Mouse (Mus musculus): ENCODE measurements around the gene Susd1.

The Susd1 gene

DNA sequence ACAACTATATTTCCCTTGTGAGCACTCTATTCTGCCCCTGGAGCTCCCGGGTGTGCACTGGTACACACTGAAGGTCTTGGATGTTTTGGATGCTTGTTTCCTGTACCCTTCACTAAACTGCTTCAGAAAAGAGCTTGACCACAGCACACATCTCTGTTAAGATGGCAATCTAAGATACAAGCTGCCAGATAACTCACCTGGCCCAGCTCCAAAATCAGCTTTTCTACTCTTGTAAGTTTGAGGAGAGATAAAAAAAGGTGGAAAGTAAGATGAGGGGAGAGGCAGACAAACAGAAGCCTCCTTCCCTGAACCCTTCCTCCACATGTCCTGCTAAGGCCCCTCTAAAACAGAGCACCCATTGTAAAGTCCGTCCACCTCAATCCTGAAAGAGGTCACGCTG, 115.7 kb downstream of the Susd1 start:
- DNase-seq (ENCODE audit: low spot score in 2 of 2), result peak in 1 of 2 experiments; percentile 49

DNA sequence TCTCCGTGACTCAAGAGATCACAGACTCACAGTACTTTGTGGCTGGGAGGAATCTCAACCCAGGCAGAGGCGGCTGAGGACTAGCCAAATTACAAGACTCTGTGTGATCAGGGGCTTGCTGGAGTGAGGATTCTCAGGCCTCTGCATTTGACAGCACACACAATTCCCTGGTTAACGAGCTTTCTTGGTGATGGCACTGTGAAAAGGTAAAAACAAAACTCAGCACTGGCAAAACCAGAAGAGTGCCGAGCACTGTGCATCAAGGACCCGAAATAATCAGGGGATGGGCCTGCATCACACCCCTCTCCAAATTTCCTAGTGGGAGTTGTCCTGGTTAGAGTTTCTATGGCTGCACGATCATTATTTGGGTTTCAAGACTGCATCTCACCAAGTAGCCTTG, 116.4 kb downstream of the Susd1 start:
- DNase-seq (ENCODE audit: low spot score in 2 of 2), result peak in 1 of 2 experiments; percentile 47

DNA sequence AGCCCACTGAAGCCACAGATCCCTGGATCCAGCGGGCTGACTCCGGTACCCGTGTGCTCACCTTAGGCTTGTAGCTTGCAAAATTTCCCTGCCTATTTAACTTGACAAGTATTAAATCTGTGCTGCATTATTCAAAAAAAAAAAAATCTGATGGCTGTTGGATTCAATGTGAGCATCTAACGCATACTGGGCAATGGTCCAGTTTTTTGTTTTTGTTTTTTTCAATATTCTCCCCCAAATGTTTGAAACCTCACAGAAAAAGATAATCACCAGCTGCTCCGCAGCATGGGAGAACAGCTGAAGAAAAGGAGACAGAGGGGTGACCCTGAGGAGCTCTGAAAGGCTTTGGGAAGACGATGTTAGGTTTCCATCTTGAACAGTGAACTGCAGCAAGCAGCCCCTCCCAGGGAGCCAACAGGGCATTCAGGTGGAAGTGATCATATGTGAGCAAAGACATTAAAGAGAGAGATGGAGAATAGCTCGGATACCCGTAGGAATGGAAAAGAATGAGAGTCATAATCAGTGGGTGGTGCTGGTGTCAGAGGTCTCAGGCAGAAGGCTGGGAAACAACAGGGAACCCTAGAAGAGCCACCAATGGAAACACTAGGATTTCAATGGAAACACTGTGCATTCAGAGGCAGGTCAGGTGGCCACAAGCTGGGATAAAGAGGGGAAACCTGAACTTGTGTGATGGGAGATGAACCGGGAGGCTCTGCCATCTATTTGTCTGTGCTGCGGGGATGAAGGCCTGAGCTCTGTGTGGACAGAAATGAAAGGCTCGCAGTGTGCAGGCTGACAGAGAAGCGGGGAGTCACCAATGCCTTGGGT, 117.0 kb downstream of the Susd1 start:
- peak in 1 of 2 experiments; percentile 30 for DNase-seq (ENCODE audit: low spot score in 2 of 2)

DNA sequence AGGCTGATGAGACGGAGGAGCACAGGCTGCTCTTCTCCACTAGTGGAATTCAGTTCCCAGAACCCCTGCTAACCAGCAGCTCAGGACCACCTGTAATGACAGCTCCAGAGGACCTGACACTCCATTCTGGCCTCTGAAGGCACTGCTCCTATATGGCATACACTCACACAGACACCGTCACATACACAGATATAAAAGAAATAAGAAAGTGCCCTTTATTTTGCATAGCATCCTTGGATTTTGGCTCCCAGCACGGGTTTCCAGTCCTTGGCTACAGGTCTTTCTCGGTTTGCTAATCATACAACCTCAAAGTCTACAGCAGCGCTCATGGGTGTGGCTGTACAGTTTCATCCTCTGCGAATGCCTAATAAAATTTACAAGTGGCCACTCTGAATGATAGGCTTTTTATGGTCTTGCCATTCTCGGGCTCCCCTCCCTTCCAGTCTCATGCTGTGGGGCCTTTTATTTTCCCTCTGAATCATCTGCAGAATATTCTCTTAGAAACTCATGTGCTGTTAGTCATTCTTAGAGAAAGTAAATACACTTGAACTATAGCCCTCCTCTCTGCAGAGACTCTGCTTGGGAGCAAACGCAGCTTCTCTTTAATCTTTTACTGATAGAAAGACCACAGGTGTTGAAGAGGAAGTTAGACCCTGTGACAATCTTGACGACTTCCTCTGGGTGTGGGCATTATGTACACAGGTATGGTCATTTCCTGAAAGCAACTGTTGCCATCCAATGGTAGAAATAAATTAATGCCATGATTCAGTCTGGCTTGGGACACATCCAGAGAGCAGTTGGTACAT, 119.1 kb downstream of the Susd1 start:
- DNase-seq (ENCODE audit: low spot score in 2 of 2), result no peak

DNA sequence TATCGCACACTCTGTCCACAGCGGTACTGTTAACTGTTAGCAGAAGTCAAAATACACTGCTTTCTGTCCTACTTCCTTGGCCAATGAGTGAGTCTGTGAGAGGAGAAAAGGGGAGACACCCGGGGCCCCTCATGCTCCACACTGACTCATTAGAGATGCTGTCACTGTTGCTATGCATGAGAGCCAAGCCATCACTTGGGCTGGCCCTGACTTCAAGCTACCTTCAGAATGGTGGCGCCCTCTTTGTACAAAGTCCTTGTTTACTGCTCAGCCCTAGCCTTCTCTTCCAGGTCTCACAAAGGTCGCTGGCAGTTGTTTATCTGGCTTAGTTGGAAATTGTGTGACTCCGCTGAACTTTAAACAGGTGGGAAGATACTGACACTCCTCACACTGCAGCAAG, 119.8 kb downstream of the Susd1 start:
- no peak for DNase-seq (ENCODE audit: low spot score in 2 of 2)

DNA sequence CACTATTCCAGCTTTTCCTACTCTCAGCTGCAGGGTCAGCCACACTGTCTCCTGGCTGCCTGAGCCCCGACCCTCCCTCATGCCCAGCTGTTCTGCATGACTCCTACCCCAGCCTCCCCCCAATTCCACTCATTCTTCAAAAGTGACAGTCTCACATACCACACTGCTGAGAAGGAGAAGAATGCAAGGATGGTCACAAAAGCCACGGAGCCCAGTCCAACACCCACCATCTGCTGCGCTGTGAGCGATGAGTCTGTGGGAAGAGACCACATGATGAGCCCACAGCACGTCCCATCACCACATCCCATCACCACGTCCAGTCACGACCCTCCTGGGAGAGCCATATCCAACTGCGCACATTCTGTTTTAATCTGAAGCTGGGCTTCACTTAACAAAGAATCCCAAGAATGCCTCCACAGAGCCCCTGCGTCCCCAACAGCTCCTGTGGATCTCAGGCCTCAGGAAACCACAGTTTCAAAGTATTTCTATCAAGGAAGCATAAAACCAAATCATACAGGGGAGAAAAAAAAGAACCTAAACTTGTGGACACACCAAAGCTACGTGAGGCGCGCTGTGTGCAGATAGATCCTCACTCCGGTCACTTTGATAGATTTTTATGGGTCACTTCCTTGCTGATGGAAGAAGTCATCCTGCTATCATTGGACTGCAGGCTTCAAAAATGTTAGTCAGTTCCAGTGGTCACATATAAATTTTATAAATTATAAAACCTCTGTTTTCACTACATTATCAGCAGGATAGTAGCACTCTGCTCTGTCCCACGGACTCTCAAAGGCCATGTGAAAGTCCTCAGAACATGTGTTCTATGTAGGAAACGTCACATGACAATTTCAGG, 122.7 kb downstream of the Susd1 start:
- DNase-seq (ENCODE audit: low spot score in 2 of 2), result no peak

DNA sequence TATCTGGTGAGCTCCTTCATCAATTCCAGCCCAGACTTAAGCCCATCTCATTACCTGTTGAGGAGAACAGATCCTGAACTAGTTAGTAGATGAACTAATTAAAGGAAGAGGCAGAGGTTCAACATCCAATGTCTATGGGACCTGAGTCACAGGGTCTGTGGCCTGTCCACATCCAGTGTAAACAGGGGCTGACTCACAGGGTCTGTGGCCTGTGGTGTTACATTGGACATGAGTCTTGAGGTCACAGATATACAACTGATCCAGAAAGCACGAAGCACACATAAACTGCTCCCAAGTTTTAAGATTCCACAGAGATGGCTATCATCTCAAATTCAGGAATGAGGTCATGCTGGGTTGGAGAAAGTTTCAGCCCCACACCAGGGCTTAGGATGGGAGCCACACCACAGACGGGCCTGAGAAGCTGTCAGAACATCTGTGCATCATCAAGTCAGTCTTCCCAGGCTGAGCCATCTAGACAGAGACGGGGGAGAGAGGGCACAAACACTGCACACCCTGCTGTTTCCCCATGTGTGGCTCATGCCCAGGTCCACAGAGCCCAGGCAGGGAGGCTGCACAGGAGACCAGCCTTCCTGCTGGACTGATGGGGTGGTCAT, 123.4 kb downstream of the Susd1 start:
- no peak for DNase-seq (ENCODE audit: low spot score in 2 of 2)

DNA sequence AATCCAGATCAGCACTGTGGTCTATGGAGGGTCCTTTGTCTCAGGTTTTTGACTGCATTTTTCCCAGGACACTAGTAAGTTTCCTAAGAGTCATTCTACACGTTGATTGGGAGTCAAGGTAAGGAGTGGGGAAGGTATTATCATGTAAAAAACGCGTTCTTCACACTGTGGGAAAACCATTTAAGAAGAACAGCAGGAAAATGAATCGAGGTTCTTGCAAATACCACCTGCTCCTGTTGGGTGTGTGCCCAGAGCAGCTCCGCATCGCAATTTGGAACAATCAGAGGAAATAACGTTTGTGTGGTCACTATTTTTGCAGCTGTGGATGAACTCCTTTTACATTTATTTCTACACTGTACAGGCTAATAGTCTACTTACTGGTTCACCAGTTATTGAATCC, 125.5 kb downstream of the Susd1 start:
- DNase-seq (ENCODE audit: low spot score in 2 of 2), result no peak

DNA sequence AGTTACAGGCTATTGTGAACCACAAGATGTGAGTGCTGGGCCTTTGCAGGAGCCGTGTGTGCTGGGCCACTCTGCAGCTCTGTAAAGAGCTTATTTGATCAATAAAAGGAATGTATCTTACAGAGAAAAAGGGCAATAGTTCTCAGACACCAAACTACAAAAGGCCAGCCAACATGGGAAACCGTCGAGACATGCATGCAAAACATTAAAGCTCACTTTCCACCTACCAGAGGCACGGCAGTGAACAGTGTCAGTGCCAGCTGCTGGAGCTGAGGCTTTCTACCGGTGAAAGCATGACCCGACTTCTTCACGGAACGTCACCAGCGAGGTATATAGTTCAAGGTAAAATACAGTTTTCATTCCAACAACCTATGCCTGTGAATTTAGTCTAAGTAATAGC, 127.8 kb downstream of the Susd1 start:
- no peak for DNase-seq (ENCODE audit: low spot score in 2 of 2)

DNA sequence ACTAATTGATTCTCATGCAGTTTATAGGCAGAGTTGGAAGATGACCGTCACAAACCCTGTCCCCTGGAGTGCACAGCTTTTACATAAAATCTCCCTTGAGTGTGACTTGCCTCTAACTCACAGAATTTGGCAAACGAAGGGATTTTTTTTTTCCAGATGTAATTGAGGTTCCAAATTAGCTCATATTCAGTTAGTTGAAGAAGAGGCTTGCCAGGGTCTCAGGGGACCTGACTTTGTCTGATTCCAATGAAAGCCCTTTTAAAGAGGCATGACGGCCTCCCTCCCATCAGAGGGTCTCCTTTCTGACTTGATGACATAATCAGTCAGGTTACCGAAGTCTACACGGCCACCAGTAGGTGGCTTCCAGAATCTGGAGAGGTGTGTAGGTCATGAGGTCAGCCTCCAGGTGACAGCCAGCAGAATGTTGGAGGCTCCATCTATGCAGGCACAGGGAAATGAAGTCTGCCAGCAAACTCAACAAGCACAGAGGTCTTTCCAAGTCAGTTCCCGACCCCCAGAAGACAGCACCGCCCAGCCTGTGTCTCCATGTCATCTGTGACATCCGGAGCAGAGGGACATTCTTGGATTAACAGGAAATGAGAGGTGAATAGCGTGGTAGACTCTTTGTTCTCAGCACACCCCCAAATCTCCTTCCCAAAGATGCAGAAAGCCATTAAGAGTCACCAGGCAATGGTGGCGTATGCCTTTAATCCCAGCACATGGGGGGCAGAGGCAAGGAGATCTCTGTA, 130.4 kb downstream of the Susd1 start:
- DNase-seq (ENCODE audit: low spot score in 2 of 2), result no peak

DNA sequence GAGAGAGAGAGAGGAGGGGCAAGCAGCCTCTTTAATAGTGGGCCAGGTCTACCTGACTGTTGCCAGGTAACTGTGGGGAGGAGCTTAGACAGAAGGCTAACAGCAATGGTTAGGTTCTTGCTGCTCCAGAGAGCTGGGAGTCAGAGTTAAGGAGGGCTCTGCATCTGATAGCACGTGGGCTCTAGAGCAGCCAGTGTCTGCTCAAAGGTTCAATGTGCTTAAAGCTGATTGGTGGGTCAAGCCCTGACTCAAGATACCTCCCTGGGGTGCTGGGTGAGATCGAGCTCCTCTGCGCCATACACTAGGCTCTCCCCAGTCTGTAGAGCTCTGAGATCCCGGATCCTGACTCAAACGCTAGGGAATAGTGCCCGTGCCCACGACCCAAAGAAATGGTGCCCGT, 136.0 kb downstream of the Susd1 start:
- DNase-seq (ENCODE audit: low spot score in 2 of 2), result no peak

DNA sequence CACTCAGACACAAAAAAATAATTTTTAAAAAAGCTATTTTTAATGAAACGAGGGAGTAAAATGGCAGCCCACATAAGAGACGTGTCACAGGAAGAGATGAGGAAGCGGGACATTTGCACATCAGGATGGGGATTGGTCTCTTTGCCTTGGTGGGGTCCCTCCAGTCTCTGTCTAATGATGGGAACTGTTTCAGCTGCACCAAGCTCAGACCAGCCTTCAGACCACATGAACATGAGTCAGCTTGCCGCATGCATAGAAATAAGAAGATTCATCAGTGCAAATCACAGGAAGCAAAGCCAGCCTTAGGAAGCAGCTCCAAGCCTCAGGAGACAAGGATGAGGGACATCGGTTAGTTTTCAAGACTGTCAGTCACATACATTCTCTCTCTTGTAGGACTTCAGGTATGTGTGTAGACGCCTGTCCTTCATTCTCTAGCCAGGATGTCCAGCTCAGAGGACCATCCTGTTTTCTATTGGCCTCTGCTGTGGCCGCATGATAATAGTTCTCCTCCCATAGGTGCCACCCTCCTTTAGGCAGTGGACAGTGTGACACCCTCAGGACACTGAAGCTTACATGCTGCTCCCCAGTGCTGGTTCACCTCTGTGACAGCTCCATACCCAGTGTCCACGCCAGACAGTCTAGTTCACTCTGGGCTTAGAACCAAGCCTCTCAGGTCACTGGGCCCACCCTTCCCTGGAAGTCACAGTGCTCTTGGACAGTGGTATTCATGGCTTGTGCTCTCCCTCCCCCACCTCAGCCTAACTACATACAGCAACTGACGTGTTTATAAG, 137.2 kb downstream of the Susd1 start:
- DNase-seq (ENCODE audit: low spot score in 2 of 2), result no peak

DNA sequence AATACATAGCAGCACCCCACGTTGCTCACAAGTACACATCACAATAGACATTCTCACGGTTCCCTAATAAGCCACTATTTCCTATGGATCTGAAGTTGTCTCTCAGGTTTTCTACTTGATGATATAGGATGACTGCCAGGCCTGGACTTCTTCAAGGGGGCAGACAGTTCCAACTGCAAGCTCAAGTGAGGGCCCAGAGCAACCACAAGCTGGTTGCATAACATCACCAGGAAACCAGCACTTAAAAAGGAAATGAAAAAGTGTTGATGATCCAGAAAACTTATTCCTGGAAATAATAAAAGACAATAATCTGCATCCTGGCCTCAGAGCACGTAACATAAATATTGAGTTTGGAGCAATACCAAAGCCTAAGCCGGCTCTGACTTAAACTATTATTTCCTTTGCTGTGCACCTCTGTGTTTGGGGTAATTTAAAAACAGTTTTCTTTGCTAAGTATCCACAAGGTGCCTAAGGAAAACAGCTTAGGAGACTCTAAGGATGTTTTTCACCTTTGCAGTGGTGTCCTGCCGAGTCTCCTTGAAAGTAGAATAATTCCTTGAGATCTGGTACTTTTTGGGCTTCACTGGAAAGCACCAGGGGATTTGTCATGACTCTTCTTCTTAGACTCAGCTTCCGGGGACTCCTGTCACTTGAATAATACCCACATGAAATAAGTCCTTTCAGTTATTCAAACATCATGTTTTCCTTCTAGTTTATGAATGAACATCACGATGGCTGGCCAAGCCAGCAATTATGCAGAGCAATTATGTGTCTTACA, 139.5 kb downstream of the Susd1 start:
- no peak for DNase-seq (ENCODE audit: low spot score in 2 of 2)

DNA sequence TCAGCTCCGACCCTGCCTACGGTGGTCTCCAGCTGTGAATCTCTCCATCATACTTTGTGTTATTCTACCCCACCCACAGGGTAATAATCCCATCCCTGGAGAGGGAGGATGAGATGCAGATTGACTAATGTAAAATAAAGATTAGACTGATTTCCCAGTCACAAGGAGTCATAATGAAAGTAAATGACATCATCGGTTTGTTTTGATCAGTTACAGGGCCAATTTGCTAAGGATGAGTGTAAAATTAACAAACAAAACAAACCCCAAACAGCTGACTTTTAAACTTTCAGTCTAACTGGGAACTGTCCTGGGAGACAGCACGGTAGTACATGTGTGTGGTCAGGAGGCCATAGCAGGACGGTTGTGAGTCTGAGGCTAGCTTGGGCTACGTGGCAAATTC, 143.3 kb downstream of the Susd1 start:
- DNase-seq (ENCODE audit: low spot score in 2 of 2), result no peak

DNA sequence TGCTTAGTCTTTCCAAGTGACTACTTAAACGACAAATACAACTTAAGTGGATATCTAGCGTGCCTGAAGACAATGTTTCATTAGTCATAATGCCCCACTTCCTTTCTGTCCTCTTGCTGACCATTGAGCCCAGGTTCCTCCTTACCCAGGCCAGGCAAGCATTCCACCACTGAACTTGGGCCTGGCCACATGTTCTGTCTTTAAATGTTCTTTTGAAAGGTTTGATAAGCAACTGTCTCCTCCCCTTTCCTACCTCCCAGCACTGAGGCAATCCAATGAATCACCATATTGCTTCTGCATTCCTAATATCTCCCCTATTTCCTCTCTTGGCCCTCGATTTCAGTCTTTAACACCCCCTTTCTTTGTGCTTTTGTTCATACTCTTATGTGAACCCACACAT, 143.8 kb downstream of the Susd1 start:
- no peak for DNase-seq (ENCODE audit: low spot score in 2 of 2)

DNA sequence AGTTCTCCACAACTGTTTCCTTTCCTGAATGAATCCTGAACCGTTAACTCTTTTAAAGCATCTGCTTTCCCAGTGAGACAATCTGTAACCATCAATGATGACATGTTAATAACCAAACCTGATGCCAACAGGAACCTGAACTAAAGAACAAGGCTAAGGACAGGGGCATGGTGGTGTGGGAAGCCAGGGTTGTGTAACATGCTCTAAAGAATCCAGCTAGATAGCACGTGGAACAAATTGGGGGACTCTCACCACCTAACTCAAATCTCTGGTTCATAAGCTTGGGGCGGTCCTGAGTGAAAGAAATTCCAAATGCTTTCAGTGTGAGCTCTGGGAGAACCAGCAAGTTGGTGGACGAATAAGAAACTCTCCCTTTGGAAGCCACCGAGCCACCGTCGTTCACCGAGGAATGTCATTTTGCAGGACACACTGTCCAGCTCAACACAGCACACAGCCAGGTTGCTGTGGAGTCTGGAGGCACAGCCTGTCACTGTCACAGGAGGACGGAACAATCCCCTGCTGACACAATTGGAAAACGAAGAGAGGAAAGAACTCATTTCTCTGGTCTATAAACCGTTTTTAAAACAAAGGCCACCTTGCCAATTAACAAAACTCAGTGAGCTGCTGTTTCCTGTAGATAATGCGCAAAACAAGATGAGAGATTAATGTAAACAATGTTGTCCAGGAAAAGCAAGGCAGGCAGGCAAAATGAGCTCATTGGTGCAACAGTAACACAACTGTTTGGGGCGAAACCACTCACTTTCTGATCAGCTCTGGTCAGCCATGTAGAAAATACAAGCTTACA, 146.3 kb downstream of the Susd1 start:
- DNase-seq (ENCODE audit: low spot score in 2 of 2), result no peak

DNA sequence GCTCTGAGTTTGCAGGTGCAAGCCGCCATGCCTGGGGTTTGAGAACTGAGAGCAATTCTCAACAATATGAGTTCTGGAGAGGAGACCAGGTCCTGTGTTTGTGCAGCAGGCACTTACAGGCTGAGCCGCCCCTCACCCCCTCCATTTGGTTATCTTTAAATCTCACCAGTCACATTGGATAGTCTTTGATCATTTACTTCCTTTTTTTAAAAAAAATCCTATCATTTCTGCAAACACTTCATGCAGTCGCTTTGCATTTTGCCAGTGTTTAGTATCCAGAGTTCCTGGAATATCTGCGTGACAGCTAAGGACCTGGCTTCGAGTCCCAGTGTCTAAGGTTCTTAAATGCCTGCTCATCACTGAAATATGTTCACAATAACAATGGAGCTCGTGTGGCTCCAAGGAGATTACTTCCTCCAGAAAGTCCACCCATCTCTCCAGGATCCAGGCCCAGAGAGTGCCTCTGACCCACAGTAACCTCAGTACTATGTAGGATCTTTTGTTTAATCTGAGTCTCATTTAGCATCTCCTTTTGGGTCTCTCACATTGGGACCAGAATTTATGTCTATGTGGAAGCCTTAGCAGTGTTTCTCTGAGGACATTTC, 147.4 kb downstream of the Susd1 start:
- no peak for DNase-seq (ENCODE audit: low spot score in 2 of 2)

DNA sequence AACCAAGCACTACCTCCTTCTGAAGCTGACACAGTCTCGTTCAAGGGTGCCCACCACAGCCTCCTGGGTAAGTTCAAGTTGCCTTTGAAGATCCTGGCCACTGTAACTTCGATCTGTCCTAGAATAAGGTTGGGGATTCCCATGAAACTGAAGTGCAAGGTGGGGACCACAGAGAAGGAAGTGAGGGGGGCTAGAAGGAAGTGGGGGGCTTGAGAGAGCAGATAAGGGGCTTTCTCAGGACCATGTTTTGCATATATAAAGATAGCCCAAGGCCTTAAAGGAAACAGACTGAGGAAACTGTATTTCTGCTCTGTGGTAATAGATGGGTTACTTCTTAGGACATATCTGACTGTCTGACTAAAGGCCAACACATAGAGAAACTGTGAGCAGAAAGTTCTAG, 151.3 kb downstream of the Susd1 start:
- DNase-seq (ENCODE audit: low spot score in 2 of 2), result no peak

All from urinary bladder, postnatal 4 days (tissue).